Mouse (Mus musculus): ENCODE measurements around the gene Wdr11.
A peak's percentile ranks its signal among the peaks of the same experiment; 100 is the strongest.

Gene Wdr11

DNA sequence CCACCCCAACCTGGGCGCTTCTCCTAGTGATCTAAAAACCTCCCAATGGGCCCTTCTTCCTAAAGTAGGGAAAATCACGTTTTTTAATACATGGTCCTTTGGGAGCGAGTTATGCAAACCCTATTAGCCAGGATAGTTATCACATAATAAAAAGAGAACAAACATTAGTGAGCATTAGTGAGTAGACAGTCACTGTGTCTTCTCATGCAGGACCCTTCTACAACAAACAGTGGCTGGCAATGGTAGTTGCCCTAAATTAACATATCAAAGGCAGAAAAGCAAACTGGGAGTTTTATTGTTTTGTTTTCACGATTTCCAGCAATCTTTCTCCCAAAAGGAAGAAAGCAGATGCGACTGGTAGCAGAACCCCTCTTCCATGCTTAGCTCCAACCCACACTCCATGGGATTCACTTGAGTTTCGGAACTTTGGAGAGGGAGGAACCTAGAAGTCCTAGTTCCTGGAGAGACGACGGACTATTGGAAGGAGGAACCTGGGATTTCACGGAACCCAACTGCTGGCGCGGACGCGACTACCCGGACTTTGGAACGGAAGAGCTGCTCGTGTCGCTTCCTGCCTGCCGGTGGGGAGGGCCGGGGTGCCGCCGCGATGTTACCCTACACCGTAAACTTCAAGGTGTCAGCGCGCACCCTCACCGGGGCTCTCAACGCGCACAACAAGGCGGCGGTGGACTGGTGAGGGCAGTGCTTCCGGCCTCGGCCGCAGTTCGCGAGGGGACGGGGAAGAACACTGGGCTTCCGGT lies at the start of gene Wdr11:
Gene Wdr11, plus strand, starts transcription at position 493 of the 761 bp plus-strand sequence.
- DNase-seq = peak; percentile 84

DNA sequence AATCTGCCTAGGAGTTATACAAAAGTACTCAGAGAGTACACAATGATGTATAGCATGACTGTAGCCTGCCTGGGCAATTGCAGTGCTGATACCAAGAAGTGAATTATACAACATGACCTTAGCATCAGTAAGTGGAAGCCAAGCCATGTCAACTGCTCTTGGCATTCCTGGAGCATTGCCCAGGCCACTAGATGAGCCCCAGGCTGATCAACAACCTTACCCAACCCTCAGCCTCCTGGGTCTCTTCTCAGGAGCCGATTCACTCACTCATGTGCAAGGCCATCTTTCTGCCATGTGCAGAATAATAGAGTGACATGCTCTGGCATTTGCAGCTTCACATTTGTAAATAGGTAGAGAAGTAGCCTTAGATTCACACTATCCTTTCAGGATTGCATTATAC lies 24.1 kb upstream of the Wdr11 start:
- no peak for DNase-seq

DNA sequence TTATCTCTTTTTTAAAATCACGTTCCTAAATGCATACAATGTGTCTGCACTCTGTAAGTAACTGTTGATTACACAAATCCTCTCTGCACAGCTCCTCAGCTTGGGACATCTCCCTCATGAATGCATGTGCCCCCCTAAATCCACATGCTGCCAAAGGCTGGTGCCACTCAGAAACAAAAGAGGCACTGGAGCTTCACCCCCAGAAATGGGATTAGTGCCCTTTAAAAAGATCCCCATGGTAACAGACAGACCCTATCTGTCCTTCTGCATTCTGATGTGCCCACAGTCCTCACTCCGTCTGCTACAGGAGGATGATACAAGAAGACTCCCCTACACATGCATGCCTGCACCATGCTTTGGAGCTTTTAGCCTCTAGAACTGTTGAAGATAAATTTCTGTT lies 23.3 kb upstream of the Wdr11 start:
- no peak for DNase-seq

DNA sequence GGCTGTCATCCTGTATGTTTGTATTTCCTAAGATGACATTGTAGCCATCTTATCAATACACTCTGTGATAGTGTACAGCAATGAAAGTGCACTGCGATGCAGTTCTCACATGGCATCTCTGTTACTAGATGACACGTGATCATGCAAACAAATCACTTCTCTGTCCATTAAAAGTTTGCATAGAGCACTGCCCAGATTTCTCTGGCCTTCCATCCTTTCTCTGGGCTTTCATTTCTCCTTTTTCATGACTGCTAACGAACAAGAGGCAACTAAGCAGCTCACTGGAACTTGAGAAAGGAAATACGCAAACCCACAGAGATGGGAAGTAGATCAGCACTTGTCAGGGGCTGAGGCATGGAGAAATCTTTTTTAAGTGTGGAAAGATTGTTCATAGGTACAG lies 17.2 kb upstream of the Wdr11 start:
- DNase-seq = no peak

DNA sequence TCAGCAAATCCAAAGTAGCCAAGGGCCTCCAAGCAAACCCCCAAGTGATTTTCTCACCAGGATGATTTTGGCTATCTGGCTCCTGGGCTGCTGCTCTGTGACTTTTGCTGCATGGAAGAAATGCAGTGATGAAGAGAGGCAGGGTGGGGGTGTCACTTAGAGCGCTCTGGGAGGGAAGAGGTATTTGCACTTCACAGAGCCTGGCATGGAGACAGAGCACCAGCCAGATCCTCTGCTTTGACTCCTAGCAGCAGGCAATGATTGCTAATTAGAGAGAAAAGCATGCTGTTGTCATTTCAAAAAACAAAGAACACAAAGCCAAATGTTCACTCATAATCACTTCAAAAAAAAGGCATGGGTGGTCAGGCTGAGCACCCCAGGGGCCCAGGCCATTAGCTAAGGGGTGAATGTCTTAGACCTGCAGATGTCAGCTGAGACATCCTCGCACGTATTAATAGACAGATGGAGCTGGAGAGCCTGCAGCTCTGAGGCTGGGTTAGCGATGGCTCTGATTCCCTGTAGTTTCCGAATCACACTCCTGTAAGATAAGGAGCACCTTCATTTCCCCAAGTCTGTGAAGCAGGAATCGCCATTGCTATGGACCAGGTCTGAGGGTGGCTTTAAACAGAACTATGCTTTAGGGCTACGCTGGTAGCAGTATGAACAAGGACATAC lies 16.4 kb upstream of the Wdr11 start:
- DNase-seq = no peak

DNA sequence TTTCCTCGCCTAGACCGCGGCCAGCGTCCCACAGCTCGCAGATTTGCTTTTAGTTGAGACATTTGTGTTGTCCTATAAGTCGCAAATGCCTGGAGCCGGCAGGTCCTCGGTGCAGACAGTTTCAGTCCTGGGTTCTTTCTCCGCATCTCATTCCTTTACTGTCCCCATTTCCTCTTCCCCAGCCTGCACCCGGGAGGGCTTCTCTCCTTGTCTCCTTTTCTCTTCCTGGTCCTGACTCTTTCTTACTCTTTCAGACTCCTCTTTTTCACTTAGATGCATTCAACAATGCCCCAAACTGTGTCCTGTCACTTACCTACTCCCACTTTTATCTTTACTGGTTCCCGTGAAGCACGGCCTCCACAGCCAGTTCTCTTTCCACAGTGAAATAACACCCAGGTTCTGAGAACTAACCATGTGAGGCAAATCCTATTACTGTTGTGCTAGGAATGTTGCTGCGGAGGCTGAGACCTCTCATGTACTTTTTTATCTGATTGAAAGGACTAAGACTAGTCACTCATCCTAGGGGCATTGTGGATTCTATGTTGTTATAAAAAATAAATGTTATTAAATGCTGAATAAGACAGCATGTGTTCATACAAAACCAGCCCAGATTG lies 576 bp downstream of the Wdr11 start:
- no peak for DNase-seq

DNA sequence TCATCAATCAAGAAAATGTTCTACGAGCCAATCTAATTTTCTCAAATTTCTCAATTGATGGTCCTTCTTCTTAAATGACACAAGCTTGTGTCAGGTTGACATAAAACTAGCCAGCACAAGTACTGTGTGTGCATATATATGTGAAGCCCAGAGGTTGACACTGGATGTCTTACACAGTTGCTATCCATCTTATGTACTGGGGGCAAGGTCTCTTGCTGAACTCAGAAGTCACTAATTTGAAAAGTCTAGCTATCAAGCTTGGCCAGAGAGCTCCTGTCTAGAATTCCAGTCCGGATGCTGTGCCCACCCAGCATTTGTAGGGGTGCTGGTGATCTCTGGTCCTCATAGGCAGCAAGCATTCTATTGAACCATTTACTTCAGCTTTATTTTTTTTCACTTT lies 5.5 kb downstream of the Wdr11 start:
- DNase-seq = no peak

DNA sequence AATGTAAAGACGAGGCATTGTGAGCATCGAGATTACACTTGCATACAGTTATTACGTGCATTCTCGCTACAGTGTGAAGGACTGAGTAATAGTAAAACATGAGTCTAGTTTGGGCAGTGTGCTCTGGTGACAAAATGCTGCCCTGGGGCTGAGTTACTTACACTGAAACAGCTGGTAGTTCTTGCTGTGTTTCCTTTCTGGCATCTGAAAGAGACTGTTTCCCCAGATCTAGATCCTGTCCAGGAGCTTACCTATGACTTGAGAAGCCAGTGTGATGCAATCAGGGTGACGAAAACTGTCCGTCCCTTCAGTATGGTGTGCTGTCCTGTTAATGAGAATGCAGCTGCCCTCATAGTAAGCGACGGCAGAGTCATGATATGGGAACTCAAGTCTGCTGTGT lies 14.6 kb downstream of the Wdr11 start:
- no peak for DNase-seq

DNA sequence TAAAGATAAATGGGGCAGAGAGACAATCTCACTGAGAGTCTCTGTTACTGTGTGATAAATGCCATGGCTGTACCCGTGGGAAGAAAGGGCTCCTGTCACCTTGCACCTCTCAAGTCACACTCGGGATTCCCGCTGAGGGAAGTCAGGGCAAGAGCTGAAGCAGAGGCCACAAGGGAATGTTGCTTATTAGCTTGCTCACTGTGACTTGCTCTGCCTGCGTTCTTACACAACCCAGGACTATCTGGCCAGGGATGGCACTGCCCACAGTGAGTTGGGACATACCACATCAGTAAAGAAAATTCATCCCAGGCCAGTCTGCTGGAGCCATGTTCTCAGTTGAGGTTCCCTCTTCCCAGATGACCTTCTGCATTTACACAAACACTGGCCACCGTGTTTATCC lies 29.5 kb downstream of the Wdr11 start:
- DNase-seq = no peak

DNA sequence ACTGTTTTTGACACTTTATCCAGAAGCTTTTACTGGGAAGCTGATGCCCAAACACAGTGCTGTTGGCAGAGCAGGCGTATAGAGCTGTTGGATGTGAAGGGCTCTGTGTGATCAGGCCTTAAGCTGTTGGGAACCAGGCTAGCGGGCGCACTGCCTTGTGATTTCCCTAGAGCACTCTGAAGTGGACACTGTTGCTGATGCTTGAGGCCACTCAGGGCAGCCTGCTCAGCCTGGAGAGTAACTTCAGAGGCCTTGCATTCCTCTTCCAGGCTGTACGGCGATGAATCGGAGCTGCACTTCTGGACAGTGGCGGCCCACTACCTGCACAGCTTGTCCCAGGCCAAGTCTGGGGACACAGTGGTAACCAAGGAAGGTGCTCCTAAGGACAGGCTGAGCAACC lies 38.7 kb downstream of the Wdr11 start:
- no peak for DNase-seq

DNA sequence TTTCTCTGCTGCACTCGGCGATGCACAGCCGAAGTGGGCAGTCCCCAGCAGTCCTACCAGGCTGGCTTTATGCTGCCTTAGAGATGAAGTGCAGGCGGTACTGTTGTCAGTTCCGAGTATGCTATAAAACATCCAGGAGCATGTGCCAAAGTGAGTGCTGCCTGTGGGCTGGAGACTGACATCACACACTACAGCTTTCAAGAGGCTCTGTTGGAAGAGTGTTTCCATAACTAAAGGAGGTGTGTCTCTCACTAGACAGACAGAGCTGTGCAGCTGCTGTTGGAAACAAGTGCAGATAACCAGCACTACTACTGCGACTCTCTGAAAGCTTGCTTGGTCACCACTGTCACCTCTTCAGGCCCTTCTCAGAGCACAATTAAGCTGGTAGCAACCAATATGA lies 39.8 kb downstream of the Wdr11 start:
- DNase-seq = peak; percentile 21

DNA sequence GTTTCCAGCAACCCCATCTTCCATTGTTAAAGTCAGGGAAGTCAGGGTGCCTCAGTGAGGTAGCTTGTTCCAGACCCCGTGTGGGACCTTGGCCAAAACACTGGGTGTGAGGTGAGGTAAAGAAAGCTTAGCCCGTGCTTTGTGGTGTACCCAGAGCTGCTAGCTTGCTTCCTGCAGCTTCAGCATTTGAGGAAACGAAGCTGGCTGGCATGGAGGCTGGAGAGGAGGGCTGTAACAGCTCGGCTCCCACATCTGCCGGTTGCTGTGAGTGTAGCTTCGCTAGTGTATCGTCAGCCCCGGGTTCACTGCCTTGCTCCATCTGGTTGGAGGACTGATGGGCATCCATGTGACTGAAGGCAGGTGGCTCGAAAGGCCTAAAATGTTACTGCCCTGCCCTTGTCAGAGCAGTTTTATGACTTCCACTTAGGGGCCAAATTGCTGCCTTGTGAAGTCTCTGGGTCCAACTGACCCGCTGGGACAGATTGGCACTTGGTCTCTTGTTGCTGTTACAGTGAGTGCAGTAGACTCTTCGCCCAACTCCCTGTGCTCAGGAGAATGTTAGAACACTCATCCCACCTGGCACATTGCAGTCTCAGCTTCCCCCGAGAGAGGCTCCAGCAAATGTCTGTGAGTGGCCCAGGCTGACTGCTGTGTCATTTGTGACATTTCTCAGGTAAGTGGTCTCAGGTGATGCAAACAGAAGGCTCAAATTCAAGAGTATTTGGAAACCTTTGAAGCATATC lies 44.4 kb downstream of the Wdr11 start:
- DNase-seq = no peak

DNA sequence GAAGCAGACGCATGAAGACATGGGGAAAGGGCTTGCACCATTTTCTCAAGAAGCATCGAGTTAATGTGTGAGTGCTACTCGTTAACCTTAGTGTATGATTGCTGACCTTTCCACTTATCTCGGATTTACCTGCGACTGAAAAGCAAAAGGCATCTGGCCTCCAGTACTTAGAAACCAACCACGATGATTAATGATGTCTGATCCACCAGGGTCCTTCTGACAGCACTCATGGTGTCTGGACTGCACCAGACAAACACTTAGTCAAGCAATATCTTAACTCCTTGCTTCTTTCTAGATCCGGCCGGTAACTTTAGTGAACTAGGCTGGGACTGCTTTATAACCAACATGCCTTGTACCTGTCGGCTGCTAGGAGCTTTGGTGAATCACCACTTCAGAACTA lies 45.3 kb downstream of the Wdr11 start:
- no peak for DNase-seq

DNA sequence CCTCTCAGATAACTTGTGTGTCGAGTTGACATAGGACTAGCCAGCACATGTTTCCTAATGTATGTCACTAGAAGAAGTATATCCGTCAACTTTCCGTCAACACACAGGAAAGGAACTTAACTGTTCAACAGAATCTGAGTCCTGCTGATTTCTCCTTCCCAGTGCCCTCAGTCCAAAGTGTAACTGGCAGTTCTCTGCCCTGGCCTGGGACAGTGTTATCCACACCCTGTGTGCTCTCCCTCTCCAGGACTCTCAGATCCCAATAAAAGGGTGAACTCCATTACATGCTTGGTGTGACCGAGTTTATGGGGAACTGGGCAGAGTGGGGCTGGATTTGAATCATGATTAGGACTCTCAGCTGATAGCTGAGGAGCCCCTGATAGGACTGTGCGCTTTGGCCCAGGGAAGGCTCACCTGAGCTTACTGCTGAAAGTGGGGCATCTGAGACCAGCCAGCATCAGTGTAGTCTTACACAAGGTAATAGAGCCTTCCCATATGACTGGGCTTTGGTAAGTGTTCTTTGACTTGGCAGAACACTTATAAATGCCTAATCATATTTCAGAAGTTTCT lies 46.3 kb downstream of the Wdr11 start:
- no peak for DNase-seq

DNA sequence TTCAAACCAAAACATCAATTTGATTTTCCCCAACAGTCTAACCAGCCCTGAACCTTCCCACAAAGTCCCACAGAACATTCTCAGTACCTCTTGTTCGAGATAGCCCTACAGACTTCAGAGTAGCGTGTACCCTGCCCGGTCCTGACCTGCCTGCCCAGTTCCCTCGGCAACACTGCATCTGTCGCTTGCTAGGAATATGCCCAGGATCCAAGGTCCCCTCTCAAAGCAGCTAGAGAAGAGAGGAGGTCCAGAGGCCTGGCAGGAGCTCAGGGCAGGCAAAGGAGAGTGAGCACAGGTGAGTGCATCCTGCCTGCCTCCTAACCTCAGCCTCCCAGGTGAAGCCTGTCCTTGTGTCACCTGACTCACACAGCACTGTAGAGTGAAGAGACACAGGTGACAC lies 47.3 kb downstream of the Wdr11 start:
- DNase-seq = no peak

DNA sequence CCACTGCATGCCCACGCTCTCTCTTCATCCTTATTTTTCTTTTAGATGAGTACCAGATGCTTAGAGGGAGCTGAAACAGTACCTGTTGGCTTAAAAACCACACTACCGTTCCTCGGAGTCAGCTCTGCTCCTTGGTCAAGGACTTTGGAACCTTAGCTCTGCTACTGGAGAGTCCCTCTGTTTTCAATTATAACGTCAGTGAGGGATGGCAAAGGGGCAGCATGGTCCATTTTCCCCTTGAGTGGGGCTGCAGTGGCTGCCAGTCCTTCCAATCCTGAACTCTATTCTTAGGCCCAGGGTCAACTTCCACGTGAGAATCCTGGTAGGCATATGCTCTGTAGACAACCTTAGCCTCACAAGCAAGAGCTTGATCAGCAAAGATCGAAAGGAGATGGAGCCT lies 48.2 kb downstream of the Wdr11 start:
- DNase-seq = no peak

DNA sequence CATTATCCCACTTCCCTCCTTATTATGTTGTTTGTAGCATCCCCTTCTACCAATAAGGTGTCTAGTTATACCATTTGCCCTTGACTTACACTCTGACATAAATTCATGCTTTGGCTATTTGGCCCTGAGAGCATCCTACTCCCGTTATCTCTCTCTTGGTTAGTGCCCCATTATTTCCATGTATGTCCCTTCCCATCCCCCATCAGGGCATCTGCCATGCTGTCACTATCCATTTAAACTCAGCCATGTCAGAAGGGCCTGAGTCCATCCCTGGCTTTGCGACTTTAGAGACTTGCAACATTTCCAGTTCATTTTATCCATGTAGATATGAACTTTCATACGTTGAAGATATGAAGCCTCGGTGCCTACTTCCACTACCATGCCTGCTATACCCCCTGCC lies 51.6 kb downstream of the Wdr11 start:
- no peak for DNase-seq

DNA sequence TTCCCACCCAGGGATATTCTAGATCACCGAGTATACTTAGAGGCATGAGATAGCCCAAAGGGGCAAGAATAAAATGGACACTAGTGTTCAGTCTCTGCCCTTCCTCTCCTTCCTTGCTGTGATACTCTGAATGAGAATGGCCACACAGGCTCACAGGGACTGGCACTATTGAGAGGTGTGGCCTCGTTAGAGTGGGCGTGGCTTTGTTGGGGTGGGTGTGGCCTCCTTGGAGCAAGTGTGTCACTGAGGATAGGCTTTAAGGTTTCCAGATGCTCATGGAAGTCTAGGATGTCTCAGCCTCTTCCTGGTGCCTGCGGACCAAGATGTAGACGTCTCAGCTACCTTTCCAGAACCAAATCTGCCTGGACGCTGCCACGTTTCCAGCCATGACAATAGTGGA lies 56.1 kb downstream of the Wdr11 start:
- no peak for DNase-seq

DNA sequence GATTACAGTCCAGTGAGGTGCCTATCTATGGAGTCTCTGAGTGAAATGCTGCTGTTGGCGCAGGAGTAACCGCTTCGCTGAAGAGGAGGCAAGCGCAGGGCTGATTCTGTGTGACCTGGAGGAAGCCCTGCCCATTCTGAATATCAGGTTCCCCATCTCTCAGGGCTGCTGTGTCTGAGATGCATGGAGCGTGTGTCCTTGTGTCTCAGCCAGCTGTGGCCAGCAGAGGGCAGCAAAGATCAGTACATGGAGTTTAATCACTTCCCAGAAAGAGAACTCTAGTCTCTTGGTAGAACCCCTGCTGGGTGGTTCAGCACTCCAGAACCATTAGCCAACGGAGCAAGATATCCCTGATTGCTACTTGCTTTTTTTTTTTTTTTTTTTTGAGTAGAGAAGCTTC lies 57.3 kb downstream of the Wdr11 start:
- peak; percentile 87 for DNase-seq

DNA sequence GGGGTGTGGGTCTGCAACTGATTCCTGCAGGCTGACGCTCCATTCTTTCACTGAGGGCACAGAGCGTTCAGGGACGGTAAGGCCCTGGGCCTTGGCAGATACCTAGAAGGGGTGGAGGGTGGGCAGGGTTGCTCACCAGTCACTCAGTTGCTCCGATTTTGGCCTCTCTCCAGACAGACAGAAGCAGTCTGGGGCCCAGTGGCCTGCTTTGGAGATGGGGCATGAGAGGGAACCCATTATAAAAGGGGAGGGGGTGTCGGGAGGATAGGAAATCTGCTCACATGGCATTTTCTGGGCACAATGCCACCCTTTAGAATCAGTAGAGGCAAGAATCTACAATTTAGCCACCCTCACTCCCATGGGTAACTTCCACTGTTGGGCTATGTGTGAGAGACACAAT lies 59.1 kb downstream of the Wdr11 start:
- no peak for DNase-seq

DNA sequence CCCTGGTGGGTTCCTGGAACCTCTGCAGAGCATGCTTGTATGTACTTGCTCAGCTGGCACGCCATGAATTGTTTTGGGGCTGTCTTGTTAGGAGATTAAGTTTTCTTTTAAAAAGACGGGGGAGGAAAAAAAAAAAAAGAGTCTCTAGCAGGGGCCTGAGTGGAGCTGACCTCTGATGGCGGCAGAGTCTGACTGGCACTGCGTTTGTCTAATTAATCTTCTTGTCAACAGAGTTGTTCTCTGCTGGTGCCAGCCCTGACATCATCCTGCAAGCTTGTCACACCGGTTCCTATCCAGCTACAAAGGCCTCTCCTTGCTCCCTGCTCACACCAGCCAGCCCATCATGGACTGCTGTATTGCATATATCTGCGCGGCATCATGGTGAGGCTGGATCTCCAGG lies 60.1 kb downstream of the Wdr11 start:
- DNase-seq = no peak

DNA sequence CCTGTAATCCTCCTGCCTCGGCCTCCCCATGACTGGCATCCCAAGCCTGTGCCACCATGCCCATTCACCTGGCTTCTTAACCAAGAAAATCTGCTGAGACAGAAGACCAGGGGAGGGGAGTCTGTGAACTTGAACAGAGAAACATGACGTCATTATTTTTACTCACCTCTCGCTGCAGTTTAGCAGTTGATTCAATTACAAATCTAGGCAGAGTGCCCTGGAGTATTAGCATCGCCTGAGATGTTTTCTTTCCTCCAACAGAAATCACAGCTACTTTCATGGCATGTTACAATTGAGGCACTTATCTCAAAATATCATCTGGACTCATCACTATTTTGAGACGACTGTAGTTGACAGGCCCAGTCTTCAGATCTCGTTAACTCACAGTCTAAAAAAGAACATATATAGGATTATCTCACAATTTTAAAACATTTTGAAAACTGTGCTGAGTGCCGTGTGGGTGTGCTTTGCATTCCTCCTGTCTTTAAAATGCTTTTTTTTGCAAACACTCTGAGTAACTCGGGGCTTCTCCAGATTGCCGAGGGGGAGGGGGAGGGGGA lies 61.3 kb downstream of the Wdr11 start:
- no peak for DNase-seq

DNA sequence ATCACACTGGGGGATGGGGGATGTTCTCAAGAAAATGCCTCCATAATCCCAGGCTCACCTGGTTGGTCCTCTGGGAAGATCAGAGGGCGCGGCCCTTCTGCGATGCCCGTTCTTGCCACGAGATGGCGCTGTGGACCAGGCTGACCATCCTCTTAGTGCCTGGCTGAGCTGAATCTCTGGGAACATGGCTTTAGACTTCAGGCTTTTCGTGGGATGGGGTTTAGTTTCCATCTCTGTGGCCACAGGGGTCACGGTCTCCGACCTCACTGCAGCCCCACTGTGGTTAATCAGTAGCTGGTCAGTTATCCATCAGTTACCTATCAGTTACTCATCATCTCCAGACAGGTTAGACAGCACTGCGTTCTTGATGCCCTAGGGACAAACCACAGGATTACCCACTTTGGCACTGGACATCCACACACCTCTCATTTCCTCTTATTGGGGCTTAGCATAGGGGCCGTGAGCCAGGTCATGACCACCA lies 62.2 kb downstream of the Wdr11 start:
- DNase-seq = peak; percentile 59

Data from right cerebral cortex, adult 18-20 months (tissue).